Mouse (Mus musculus): ENCODE results near the gene Prf1.

GRCm38 (mm10) chr10:61304046-61304445 lies 6.4 kb downstream of the Prf1 start:
- TF ChIP-seq POLR2A (IDR thresholded peaks at IDR 0.05; ENCODE audit: control insufficient read depth, extremely low read depth, insufficient read depth, low read length, poor library complexity): no peak
- TF ChIP-seq CTCF (IDR thresholded peaks at IDR 0.05; ENCODE audit: borderline replicate concordance, control insufficient read depth, extremely low read depth, insufficient read depth, low read length, poor library complexity): no peak

Measured in thymus, adult 2 months (tissue).